Mouse (Mus musculus) embryonic facial prominence, embryonic 11.5 days (tissue): ENCODE results near the gene Cab39l. TPM values are rescaled to one million over a fixed set of nuclear protein-coding genes. Genes with fewer than 3 reads are reported as not detected.
"Not testable (repeated sequence)": the region's sequence is repeated elsewhere in the genome, so short reads cannot be mapped to it uniquely, and the experiment has no call there.

Experiments
- ATAC-seq: fragments of 200-750 bp; cut with Nextera tagmentation; replicated peaks from 2 replicates; pipeline ENCODE4 v1.8.0; 2017; ENCODE audit warnings: low read depth; ENCODE audit not compliant: insufficient number of reproducible peaks, low FRiP score, low TSS enrichment
- DNase-seq: peaks from one replicate; pipeline ENCODE4 v3.0.0-alpha.2; 2015; ENCODE audit warnings: low spot score
- H3K27ac ChIP-seq: fragments of 300-500 bp; sonication (generic); replicated peaks from 2 replicates; pipeline ENCODE4 v1.5.1; 2014; ENCODE audit warnings: mild to moderate bottlenecking, low read depth, low read length, control low read depth
- H3K27me3 ChIP-seq: fragments of 300-500 bp; sonication (generic); 2 replicates; pipeline ENCODE4 v1.6.1; 2014; ENCODE audit warnings: mild to moderate bottlenecking, low read length, moderate library complexity, mixed read lengths; ENCODE audit not compliant: control insufficient read depth, insufficient read depth
- H3K36me3 ChIP-seq: fragments of 300-500 bp; sonication (generic); replicated peaks from 2 replicates; pipeline ENCODE4 v1.6.1; 2014; ENCODE audit warnings: low read depth, mild to moderate bottlenecking, low read length, moderate library complexity, mixed read lengths; ENCODE audit not compliant: control insufficient read depth, insufficient read depth
- H3K4me1 ChIP-seq: fragments of 300-500 bp; sonication (generic); 2 replicates; pipeline ENCODE4 v1.6.1; 2014; ENCODE audit warnings: low read length, mixed read lengths; ENCODE audit not compliant: control insufficient read depth, insufficient read depth
- H3K4me2 ChIP-seq: fragments of 300-500 bp; sonication (generic); 2 replicates; pipeline ENCODE4 v1.6.1; 2014; ENCODE audit warnings: low read depth, mild to moderate bottlenecking, control low read depth, low read length, moderate library complexity
- H3K4me3 ChIP-seq: fragments of 300-500 bp; sonication (generic); 2 replicates; pipeline ENCODE4 v1.5.1; 2014; ENCODE audit warnings: low read depth, low read length, control low read depth
- H3K9ac ChIP-seq: fragments of 300-500 bp; sonication (generic); replicated peaks from 2 replicates; pipeline ENCODE4 v1.6.1; 2014; ENCODE audit warnings: mild to moderate bottlenecking, control low read depth, low read length
- H3K9me3 ChIP-seq: fragments of 300-500 bp; sonication (generic); replicated peaks from 2 replicates; pipeline ENCODE4 v1.6.1; 2016; ENCODE audit warnings: mild to moderate bottlenecking, low read length, inconsistent platforms, mixed read lengths; ENCODE audit not compliant: control insufficient read depth
- WGBS: fragments of 180-500 bp; shearing (Covaris S2); extraction: QIAGEN DNeasy Blood & Tissue Kit; methylation state at CpG from one replicate; pipeline ENCODE4 v1.1.7; 2014; 5-methylcytosine and 5-hydroxymethylcytosine counted together
- polyA plus RNA-seq: library from polyadenylated mRNA; unstranded; fragments of >200 nt; fragmentation: Nextera tagmentation; extraction: Ambion mirVana; gene quantifications from 2 replicates; pipeline ENCODE4 v1.2.1, GENCODE M21; 2014

The Cab39l gene
- polyA plus RNA-seq, 1 experiment from 2014 or later = 61.8 TPM

DNA sequence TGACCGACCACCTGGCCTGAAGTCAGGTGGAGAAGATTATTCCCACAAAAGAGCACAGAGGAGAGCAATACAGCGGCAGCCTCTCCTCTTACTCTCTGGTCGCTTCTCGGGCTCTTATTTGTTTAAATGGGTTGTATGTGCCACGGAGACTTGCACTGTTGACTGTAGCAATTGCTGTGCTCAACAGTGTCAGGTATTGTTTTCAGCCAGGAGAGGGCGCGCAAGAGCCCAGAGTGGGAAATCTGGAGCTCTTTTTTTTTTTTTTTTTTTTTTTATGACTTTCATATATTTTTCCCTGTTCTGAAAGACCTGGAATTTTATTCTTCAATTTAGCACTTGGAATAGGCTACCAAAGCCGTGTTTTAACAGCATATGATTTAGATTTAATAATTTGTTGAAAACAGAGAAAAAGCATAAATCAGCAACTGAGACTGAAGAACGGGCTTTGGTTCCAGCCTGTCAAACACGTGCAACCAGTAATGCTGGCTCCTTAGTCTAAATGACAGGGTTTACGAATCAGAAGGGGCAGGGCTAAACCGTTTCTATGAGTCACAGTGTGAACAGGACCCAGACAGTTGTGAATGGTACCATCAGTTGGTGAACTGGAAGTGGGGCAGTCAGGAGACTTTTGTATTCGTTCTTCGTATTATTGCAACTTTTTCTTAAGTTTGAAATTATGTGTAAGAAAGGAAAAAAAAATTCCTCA, 172.3 kb downstream of the Cab39l start:
- H3K27ac ChIP-seq = no peak overlapping the region
- peak; percentile 74 for DNase-seq
- no peak overlapping the region for H3K4me2 ChIP-seq
- WGBS = 58% methylated on average over 14 of the region's 14 CpGs
- no peaks in the 10 kb centered on the region for H3K36me3 ChIP-seq
- H3K4me3 ChIP-seq = no peak overlapping the region
- no peaks in the 10 kb centered on the region for H3K27me3 ChIP-seq
- ATAC-seq = no peak
- no peaks in the 10 kb centered on the region for H3K9me3 ChIP-seq
- H3K4me1 ChIP-seq = no peaks in the 10 kb centered on the region
- no peak overlapping the region for H3K9ac ChIP-seq

DNA sequence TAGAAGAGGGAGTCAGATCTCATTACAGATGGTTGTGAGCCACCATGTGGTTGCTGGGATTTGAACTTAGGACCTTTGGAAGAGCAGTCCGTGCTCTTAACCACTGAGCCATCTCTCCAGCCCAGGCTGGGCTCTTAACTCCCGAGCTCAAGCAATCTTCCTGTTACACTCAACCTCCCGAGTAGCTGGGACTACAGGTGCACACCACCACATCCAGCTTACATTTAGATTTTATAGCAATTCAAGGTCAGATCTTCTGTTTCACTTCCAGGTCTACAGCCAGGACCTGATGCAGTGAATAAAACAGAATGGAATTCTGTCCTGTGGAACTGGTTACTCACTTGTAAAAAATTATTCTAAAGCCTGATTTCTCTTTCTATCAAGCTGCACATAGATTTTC, 173.4 kb downstream of the Cab39l start:
- H3K4me2 ChIP-seq, H3K27me3 ChIP-seq, H3K9ac ChIP-seq, H3K4me1 ChIP-seq, ATAC-seq, H3K4me3 ChIP-seq, DNase-seq, H3K27ac ChIP-seq, H3K9me3 ChIP-seq, H3K36me3 ChIP-seq: not testable (repeated sequence)
- WGBS = 81% methylated on average over 3 of the region's 3 CpGs

- H3K27ac ChIP-seq = no peak overlapping the region
- ATAC-seq (no peak), DNase-seq (no peak)
- no peaks in the 10 kb centered on the region for H3K27me3 ChIP-seq
- H3K36me3 ChIP-seq = no peaks in the 10 kb centered on the region
- WGBS = 55% methylated on average over 7 of the region's 7 CpGs
- H3K4me2 ChIP-seq = no peak overlapping the region
- no peaks in the 10 kb centered on the region for H3K9me3 ChIP-seq
- H3K4me3 ChIP-seq = no peak overlapping the region
- H3K9ac ChIP-seq = no peak overlapping the region
- H3K4me1 ChIP-seq = no peaks in the 10 kb centered on the region
Observed at GRCm38 (mm10) chr14:59616802-59617201, 176.0 kb downstream of the Cab39l start.

GRCm38 (mm10) chr14:59624326-59624885, 183.6 kb downstream of the Cab39l start:
- no peaks in the 10 kb centered on the region; the same call in 1 of the 2 replicates for H3K27me3 ChIP-seq
- ATAC-seq = no peak

GRCm38 (mm10) chr14:59625158-59625805, 184.5 kb downstream of the Cab39l start, which contains the start of gene Shisa2:
Shisa2 (plus strand) TSS chr14:59625308.
- no peaks in the 10 kb centered on the region; the same call in 1 of the 2 replicates for H3K4me1 ChIP-seq
- DNase-seq (peak; percentile 93), ATAC-seq (peak; percentile 92)
- H3K27me3 ChIP-seq = no peaks in the 10 kb centered on the region; the same call in 1 of the 2 replicates
- peak within 1 kb of the TSS; percentile 65 for H3K4me3 ChIP-seq
- 1% methylated on average over 61 of the region's 65 CpGs for WGBS
- no peaks in the 10 kb centered on the region; the same call in 1 of the 2 replicates for H3K36me3 ChIP-seq
- H3K9me3 ChIP-seq = no peaks in the 10 kb centered on the region
- H3K9ac ChIP-seq = peak within 1 kb of the TSS; percentile 75
- H3K4me2 ChIP-seq = peak within 1 kb of the TSS; percentile 82
- peak within 1 kb of the TSS; percentile 69 for H3K27ac ChIP-seq

More at GRCm38 (mm10) chr14:59624326-59624885, 183.6 kb downstream of the Cab39l start:
- Histone ChIP-seq H3K27ac (no peak overlapping the region), H3K9ac (no peak overlapping the region), H3K9me3 (no peaks in the 10 kb centered on the region), H3K4me2 (no peak overlapping the region), H3K4me3 (no peak overlapping the region), H3K36me3 (no peaks in the 10 kb centered on the region), H3K4me1 (no peaks in the 10 kb centered on the region)
- WGBS = 23% methylated on average over 9 of the region's 9 CpGs
- DNase-seq = no peak

GRCm38 (mm10) chr14:59625806-59626364, 185.1 kb downstream of the Cab39l start:
- WGBS = under 1% methylated on average over 51 of the region's 51 CpGs
- H3K4me3 ChIP-seq = peak overlapping the region; percentile 65
- H3K4me1 ChIP-seq = no peaks in the 10 kb centered on the region; the same call in 1 of the 2 replicates
- no peaks in the 10 kb centered on the region; the same call in 1 of the 2 replicates for H3K27me3 ChIP-seq
- H3K9ac ChIP-seq = peak overlapping the region; percentile 75
- ATAC-seq (0 out of 2 replicates have a peak, but pooled peaks have one; percentile 7), DNase-seq (peak; percentile 71)
- no peaks in the 10 kb centered on the region; the same call in 1 of the 2 replicates for H3K36me3 ChIP-seq
- H3K27ac ChIP-seq = peak overlapping the region; percentile 69
- no peaks in the 10 kb centered on the region for H3K9me3 ChIP-seq
- peak overlapping the region; percentile 82 for H3K4me2 ChIP-seq

DNA sequence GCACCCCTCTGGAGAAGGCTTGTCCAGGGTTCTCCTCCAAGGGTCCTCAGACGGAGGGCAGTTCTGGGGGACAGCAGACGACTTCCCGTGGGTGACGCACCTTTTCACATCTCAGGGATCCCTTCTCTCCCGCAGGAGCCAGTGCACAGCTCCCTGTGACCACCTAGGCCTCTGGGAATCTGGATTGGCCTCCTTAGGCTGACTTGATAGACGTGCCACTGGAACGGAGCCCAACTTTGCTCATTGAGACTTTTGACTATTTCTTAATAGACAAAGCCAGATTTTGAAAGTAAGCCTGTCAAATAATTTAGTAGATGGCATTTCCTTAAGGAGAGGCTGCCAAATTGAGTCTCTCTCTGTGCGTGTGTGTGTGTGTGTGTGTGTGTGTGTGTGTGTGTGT, 185.9 kb downstream of the Cab39l start:
- no peak overlapping the region for H3K27ac ChIP-seq
- H3K4me3 ChIP-seq = peak overlapping the region; percentile 65
- no peaks in the 10 kb centered on the region; the same call in 1 of the 2 replicates for H3K27me3 ChIP-seq
- no peaks in the 10 kb centered on the region; the same call in 1 of the 2 replicates for H3K36me3 ChIP-seq
- H3K9me3 ChIP-seq = no peaks in the 10 kb centered on the region
- H3K4me1 ChIP-seq = no peaks in the 10 kb centered on the region; the same call in 1 of the 2 replicates
- 12% methylated on average over 8 of the region's 8 CpGs for WGBS
- DNase-seq (no peak), ATAC-seq (no peak)
- H3K4me2 ChIP-seq = peak overlapping the region; percentile 82
- peak overlapping the region; percentile 75 for H3K9ac ChIP-seq
